Mouse (Mus musculus): ENCODE measurements around the gene Grip2. TPM values are rescaled to one million over a fixed set of nuclear protein-coding genes. Genes with fewer than 3 reads are reported as not detected.

Grip2 gene
- polyA plus RNA-seq, 1 experiment from 2014 or later, result 0.33 TPM

- Histone ChIP-seq H3K4me3 (ENCODE audit: low read depth, low read length) (no peak overlapping the region), H3K27me3 (ENCODE audit: control insufficient read depth, insufficient read depth, low read length) (no peaks in the 10 kb centered on the region), H3K36me3 (ENCODE audit: control insufficient read depth, insufficient read depth, low read length) (no peaks in the 10 kb centered on the region), H3K4me2 (replicated peaks; ENCODE audit: low read depth, low read length) (no peak overlapping the region), H3K27ac (ENCODE audit: low read length) (no peak overlapping the region), H3K4me1 (ENCODE audit: control insufficient read depth, insufficient read depth, low read length) (no peaks in the 10 kb centered on the region), H3K9ac (replicated peaks; ENCODE audit: low read depth, low read length) (no peak overlapping the region), H3K9me3 (ENCODE audit: control insufficient read depth, low read depth, low read length) (no peaks in the 10 kb centered on the region)
- ATAC-seq (ENCODE audit: insufficient number of reproducible peaks, insufficient read depth, low FRiP score, low read depth), result no peak
- WGBS, result 51% methylated on average over 9 of the region's 9 CpGs
Measured at GRCm38 (mm10) chr6:91779206-91779605, 47.8 kb downstream of the Grip2 start.

- H3K4me1 ChIP-seq (ENCODE audit: control insufficient read depth, insufficient read depth, low read length), result no peaks in the 10 kb centered on the region
- no peak overlapping the region for H3K4me2 ChIP-seq (replicated peaks; ENCODE audit: low read depth, low read length)
- no peak overlapping the region for H3K9ac ChIP-seq (replicated peaks; ENCODE audit: low read depth, low read length)
- H3K27ac ChIP-seq (ENCODE audit: low read length), result no peak overlapping the region
- H3K36me3 ChIP-seq (ENCODE audit: control insufficient read depth, insufficient read depth, low read length), result no peaks in the 10 kb centered on the region
- no peak for ATAC-seq (ENCODE audit: insufficient number of reproducible peaks, insufficient read depth, low FRiP score, low read depth)
- no peaks in the 10 kb centered on the region for H3K27me3 ChIP-seq (ENCODE audit: control insufficient read depth, insufficient read depth, low read length)
- no peak overlapping the region for H3K4me3 ChIP-seq (ENCODE audit: low read depth, low read length)
- WGBS, result 11% methylated on average over 9 of the region's 9 CpGs
- no peaks in the 10 kb centered on the region for H3K9me3 ChIP-seq (ENCODE audit: control insufficient read depth, low read depth, low read length)
Measured at GRCm38 (mm10) chr6:91776543-91776942, 50.5 kb downstream of the Grip2 start.

- Histone ChIP-seq H3K4me2 (replicated peaks; ENCODE audit: low read depth, low read length) (no peak overlapping the region), H3K4me3 (ENCODE audit: low read depth, low read length) (no peak overlapping the region), H3K9me3 (ENCODE audit: control insufficient read depth, low read depth, low read length) (no peaks in the 10 kb centered on the region), H3K9ac (replicated peaks; ENCODE audit: low read depth, low read length) (no peak overlapping the region), H3K27ac (ENCODE audit: low read length) (no peak overlapping the region), H3K4me1 (ENCODE audit: control insufficient read depth, insufficient read depth, low read length) (no peaks in the 10 kb centered on the region), H3K36me3 (ENCODE audit: control insufficient read depth, insufficient read depth, low read length) (no peaks in the 10 kb centered on the region), H3K27me3 (ENCODE audit: control insufficient read depth, insufficient read depth, low read length) (no peaks in the 10 kb centered on the region)
- 70% methylated on average over 5 of the region's 5 CpGs for WGBS
- ATAC-seq (ENCODE audit: insufficient number of reproducible peaks, insufficient read depth, low FRiP score, low read depth), result no peak
Measured at GRCm38 (mm10) chr6:91773951-91774350, 53.1 kb downstream of the Grip2 start.

- H3K9me3 ChIP-seq (ENCODE audit: control insufficient read depth, low read depth, low read length), result no peaks in the 10 kb centered on the region
- no peak overlapping the region for H3K4me2 ChIP-seq (replicated peaks; ENCODE audit: low read depth, low read length)
- H3K4me3 ChIP-seq (ENCODE audit: low read depth, low read length), result no peak overlapping the region
- no peak for ATAC-seq (ENCODE audit: insufficient number of reproducible peaks, insufficient read depth, low FRiP score, low read depth)
- H3K36me3 ChIP-seq (ENCODE audit: control insufficient read depth, insufficient read depth, low read length), result no peaks in the 10 kb centered on the region
- no peak overlapping the region for H3K27ac ChIP-seq (ENCODE audit: low read length)
- H3K4me1 ChIP-seq (ENCODE audit: control insufficient read depth, insufficient read depth, low read length), result no peaks in the 10 kb centered on the region
- H3K27me3 ChIP-seq (ENCODE audit: control insufficient read depth, insufficient read depth, low read length), result no peaks in the 10 kb centered on the region
- 73% methylated on average over 8 of the region's 8 CpGs for WGBS
- no peak overlapping the region for H3K9ac ChIP-seq (replicated peaks; ENCODE audit: low read depth, low read length)
Measured at GRCm38 (mm10) chr6:91767550-91767949, 59.5 kb downstream of the Grip2 start.

- no peak for ATAC-seq (ENCODE audit: insufficient number of reproducible peaks, insufficient read depth, low FRiP score, low read depth)
- Histone ChIP-seq H3K4me1 (ENCODE audit: control insufficient read depth, insufficient read depth, low read length) (no peaks in the 10 kb centered on the region), H3K9ac (replicated peaks; ENCODE audit: low read depth, low read length) (no peak overlapping the region), H3K9me3 (ENCODE audit: control insufficient read depth, low read depth, low read length) (no peaks in the 10 kb centered on the region), H3K27me3 (ENCODE audit: control insufficient read depth, insufficient read depth, low read length) (no peaks in the 10 kb centered on the region), H3K4me3 (ENCODE audit: low read depth, low read length) (no peak overlapping the region), H3K4me2 (replicated peaks; ENCODE audit: low read depth, low read length) (no peak overlapping the region), H3K36me3 (ENCODE audit: control insufficient read depth, insufficient read depth, low read length) (peaks cover under 1% of the 10 kb centered on the region; the same call in 1 of the 2 replicates), H3K27ac (ENCODE audit: low read length) (no peak overlapping the region)
- 76% methylated on average over 9 of the region's 9 CpGs for WGBS
Measured at GRCm38 (mm10) chr6:91762051-91762742, 64.9 kb downstream of the Grip2 start.

GRCm38 (mm10) chr6:91754845-91755244 is 72.2 kb downstream of the Grip2 start:
- 89% methylated on average over 12 of the region's 12 CpGs for WGBS
- Histone ChIP-seq H3K4me2 (replicated peaks; ENCODE audit: low read depth, low read length) (no peak overlapping the region), H3K27me3 (ENCODE audit: control insufficient read depth, insufficient read depth, low read length) (no peaks in the 10 kb centered on the region), H3K4me1 (ENCODE audit: control insufficient read depth, insufficient read depth, low read length) (no peaks in the 10 kb centered on the region), H3K27ac (ENCODE audit: low read length) (no peak overlapping the region), H3K36me3 (ENCODE audit: control insufficient read depth, insufficient read depth, low read length) (peaks cover 25% of the 10 kb centered on the region), H3K9me3 (ENCODE audit: control insufficient read depth, low read depth, low read length) (no peaks in the 10 kb centered on the region), H3K9ac (replicated peaks; ENCODE audit: low read depth, low read length) (no peak overlapping the region), H3K4me3 (ENCODE audit: low read depth, low read length) (no peak overlapping the region)
- no peak for ATAC-seq (ENCODE audit: insufficient number of reproducible peaks, insufficient read depth, low FRiP score, low read depth)

GRCm38 (mm10) chr6:91754098-91754497 is 73.0 kb downstream of the Grip2 start:
- no peak for ATAC-seq (ENCODE audit: insufficient number of reproducible peaks, insufficient read depth, low FRiP score, low read depth)
- Histone ChIP-seq H3K9ac (replicated peaks; ENCODE audit: low read depth, low read length) (no peak overlapping the region), H3K4me1 (ENCODE audit: control insufficient read depth, insufficient read depth, low read length) (no peaks in the 10 kb centered on the region), H3K27ac (ENCODE audit: low read length) (no peak overlapping the region), H3K4me2 (replicated peaks; ENCODE audit: low read depth, low read length) (no peak overlapping the region), H3K27me3 (ENCODE audit: control insufficient read depth, insufficient read depth, low read length) (no peaks in the 10 kb centered on the region), H3K36me3 (ENCODE audit: control insufficient read depth, insufficient read depth, low read length) (peaks cover 29% of the 10 kb centered on the region), H3K4me3 (ENCODE audit: low read depth, low read length) (no peak overlapping the region), H3K9me3 (ENCODE audit: control insufficient read depth, low read depth, low read length) (no peaks in the 10 kb centered on the region)
- 54% methylated on average over 6 of the region's 6 CpGs for WGBS

GRCm38 (mm10) chr6:91752884-91753283 is 74.2 kb downstream of the Grip2 start:
- 72% methylated on average over 8 of the region's 8 CpGs for WGBS
- H3K4me2 ChIP-seq (replicated peaks; ENCODE audit: low read depth, low read length), result no peak overlapping the region
- no peaks in the 10 kb centered on the region for H3K9me3 ChIP-seq (ENCODE audit: control insufficient read depth, low read depth, low read length)
- no peak overlapping the region for H3K27ac ChIP-seq (ENCODE audit: low read length)
- H3K4me1 ChIP-seq (ENCODE audit: control insufficient read depth, insufficient read depth, low read length), result no peaks in the 10 kb centered on the region
- H3K4me3 ChIP-seq (ENCODE audit: low read depth, low read length), result no peak overlapping the region
- peaks cover 40% of the 10 kb centered on the region for H3K36me3 ChIP-seq (ENCODE audit: control insufficient read depth, insufficient read depth, low read length)
- no peaks in the 10 kb centered on the region for H3K27me3 ChIP-seq (ENCODE audit: control insufficient read depth, insufficient read depth, low read length)
- no peak for ATAC-seq (ENCODE audit: insufficient number of reproducible peaks, insufficient read depth, low FRiP score, low read depth)
- no peak overlapping the region for H3K9ac ChIP-seq (replicated peaks; ENCODE audit: low read depth, low read length)

GRCm38 (mm10) chr6:91750976-91751375 is 76.1 kb downstream of the Grip2 start:
- ATAC-seq (ENCODE audit: insufficient number of reproducible peaks, insufficient read depth, low FRiP score, low read depth), result 0 out of 2 replicates have a peak, but pooled peaks have one; percentile 33
- Histone ChIP-seq H3K9ac (replicated peaks; ENCODE audit: low read depth, low read length) (no peak overlapping the region), H3K27me3 (ENCODE audit: control insufficient read depth, insufficient read depth, low read length) (no peaks in the 10 kb centered on the region), H3K27ac (ENCODE audit: low read length) (no peak overlapping the region), H3K4me3 (ENCODE audit: low read depth, low read length) (no peak overlapping the region), H3K9me3 (ENCODE audit: control insufficient read depth, low read depth, low read length) (no peaks in the 10 kb centered on the region), H3K36me3 (ENCODE audit: control insufficient read depth, insufficient read depth, low read length) (peaks cover 39% of the 10 kb centered on the region), H3K4me1 (ENCODE audit: control insufficient read depth, insufficient read depth, low read length) (no peaks in the 10 kb centered on the region), H3K4me2 (replicated peaks; ENCODE audit: low read depth, low read length) (no peak overlapping the region)
- WGBS, result 68% methylated on average over 3 of the region's 3 CpGs

All from stomach, embryonic 14.5 days (tissue).